Mouse (Mus musculus) gastrocnemius, postnatal 14 days (tissue): ENCODE data around the gene Gas2l2. TPM values are rescaled to one million over a fixed set of nuclear protein-coding genes. Genes with fewer than 3 reads are reported as not detected.

Source experiments
- DNase-seq: peaks from one replicate; pipeline ENCODE4 v3.0.0; 2021; ENCODE audit warnings: mixed read lengths
- intact Hi-C: fragments of 180-260 bp; cut with DNase I; formaldehyde crosslinking; loops from one replicate; pipeline ENCODE4 v1.15.1; 2025; ENCODE audit warnings: low total_unique reads
- long read RNA-seq, 2 experiments: library from polyadenylated mRNA; stranded (forward); transcript quantifications; one replicate each; pipeline ENCODE4 v2.0.0; 2021
- total RNA-seq, 2 experiments: library from RNA; stranded (reverse); gene quantifications; 2 replicates each; pipeline ENCODE4 v1.2.3; 2021

The Gas2l2 gene
- total RNA-seq = not detected
- long read RNA-seq, experiment 1 = 0 reads
- long read RNA-seq, experiment 2 = 0 reads

- no peak for DNase-seq
- intact Hi-C loops = loop anchor here (10.0 kb wide), 1 partner anchor 105 kb away; no protein-coding TSS in a partner anchor
These were observed at the start of gene Gas2l2 for GRCm38 (mm10) chr11:83429355-83429754. Gene Gas2l2 (minus strand): TSS chr11:83429455.

- intact Hi-C loops = no loop called here
- DNase-seq = peak; percentile 14
These were observed 44.2 kb upstream of the Gas2l2 start for GRCm38 (mm10) chr11:83473235-83474016.

DNA sequence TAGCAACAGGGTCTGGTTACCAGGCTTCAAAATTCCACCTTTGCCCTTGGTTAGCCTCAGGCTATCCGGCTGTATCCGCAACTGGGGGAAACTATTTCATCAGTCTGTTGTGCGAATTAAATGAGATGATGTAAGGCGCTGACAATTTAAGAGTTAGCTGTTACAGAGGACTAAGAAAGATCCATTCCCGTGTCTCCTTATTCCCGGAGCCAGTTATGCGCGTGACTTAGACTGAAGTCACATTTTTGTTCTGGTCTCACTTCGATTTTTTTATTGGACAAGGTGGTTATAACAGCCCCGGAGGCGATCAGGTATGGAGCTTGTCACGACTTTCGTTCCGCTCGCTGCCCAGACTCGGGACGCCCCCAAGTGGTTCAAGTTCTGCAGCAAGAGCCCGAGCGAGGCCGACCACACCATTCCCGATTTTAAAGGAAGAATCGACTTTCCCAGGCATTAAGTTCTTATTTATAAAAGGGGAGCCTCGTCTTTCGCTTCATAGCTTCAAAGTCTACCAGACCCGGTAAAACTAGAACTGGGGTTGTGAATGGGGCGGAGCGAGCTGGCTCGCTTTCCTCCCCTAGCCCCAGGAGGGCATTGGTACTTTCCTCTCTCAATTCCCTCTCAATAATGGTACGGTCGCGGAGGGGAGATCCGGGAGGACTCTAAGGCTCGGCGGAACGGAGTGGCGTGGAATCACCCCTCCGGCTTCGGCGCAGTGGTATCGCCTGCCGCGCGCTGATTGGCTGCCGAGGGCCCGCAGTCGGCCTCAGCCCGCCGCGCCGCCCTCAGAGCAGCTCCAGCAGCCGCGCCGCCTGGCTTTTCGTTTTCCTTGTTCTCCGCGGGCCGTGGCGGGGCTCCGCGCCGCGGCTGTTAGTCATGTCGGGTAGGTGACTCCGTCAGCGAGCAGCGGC lies 43.3 kb upstream of the Gas2l2 start, which contains the start of gene Taf15:
Taf15 (plus strand) TSS at position 763 of the 911 bp plus-strand sequence.
- DNase-seq = peak; percentile 98
- intact Hi-C loops = no loop called here

DNA sequence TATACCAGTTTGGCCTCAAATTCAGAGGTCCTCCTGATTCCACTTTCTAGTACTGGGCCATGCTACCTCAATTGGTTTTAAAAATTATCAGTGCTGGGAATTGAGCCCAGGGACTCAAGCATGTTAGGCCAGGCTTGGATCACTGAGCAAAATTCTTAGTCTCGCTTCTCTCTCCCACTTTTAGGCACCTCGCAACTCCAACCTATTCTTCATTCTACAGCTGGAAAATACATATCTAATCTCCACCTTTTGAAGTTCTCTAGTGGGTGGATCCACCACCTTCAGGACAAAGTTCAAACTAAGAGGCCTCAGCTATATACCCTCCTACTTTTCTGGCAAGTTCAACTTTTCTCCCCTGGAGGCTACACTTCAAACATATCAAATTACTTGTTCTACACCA lies 42.5 kb upstream of the Gas2l2 start:
- no peak for DNase-seq
- intact Hi-C loops = no loop called here

GRCm38 (mm10) chr11:83468765-83469164 lies 39.5 kb upstream of the Gas2l2 start:
- intact Hi-C loops = loop anchor here (2.0 kb wide), 1 partner anchor 26 kb away; no protein-coding TSS in a partner anchor
- no peak for DNase-seq

DNA sequence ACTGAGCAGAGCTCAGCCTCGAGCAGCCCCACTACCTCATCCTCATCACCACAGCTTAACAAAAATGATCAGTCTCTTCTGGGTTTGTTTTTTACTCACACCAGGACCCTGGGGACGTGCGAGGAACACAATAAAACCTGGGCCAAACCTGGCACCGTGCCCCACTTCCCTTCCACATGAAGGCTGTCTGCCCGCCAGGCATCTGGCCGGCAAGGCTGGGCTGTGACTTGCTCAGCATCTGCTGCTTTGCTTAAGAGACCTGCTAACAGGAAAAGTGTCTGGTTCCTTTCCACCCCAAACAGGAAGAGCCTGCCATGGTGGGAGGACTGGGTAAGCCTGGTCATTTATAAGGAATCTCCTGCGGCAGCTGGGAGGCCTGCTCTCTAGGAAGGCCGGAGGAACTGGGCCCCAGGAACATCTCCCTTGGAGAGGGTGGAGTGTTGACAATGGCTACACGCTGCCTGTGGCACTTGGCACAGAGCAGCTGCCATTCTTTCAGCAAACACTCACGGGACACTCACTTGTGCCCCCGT lies 37.9 kb upstream of the Gas2l2 start:
- peak; percentile 82 for DNase-seq
- intact Hi-C loops = no loop called here

GRCm38 (mm10) chr11:83465976-83466375 lies 36.7 kb upstream of the Gas2l2 start:
- DNase-seq = peak; percentile 37
- intact Hi-C loops = no loop called here

GRCm38 (mm10) chr11:83462711-83463244 lies 33.5 kb upstream of the Gas2l2 start, which contains the start of gene Mmp28:
Gene Mmp28 (minus strand): TSS chr11:83463071.
- DNase-seq = peak; percentile 70
- intact Hi-C loops = no loop called here

- intact Hi-C loops = no loop called here
- no peak for DNase-seq
These were observed 32.3 kb upstream of the Gas2l2 start for GRCm38 (mm10) chr11:83461462-83462027.

DNA sequence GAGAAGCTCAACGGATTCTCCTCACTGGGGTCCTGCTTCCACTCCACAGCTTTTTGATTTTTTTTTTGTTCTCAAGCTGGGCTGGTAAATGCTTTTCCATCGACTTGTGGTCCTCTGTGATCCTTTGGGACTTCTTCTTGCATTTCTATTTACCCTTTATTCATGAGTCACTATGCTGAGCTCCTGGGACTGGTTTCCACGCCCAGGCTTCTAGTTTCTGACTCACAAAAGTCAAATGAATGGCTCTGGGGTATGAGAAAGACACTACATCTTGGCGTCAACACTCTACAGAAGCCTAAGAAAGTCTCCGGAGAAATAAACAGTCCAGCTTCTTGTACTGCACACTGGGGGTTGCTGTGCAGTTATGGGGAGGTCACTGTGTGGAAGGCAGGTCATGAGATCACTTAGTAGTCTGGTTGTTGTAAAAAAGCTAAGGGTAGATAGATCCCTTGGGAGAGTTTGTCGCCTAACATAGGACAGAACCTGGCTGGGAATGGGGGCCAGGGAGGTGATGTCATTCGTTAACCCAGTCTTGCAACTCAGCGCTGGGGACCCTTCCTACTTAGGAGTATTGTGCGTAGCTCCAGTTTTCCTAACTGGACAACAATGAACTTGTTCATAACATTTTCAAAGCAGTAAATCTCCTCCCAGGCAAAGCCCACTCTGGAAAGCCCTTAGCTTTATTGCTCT lies 28.8 kb upstream of the Gas2l2 start:
- intact Hi-C loops = no loop called here
- no peak for DNase-seq

DNA sequence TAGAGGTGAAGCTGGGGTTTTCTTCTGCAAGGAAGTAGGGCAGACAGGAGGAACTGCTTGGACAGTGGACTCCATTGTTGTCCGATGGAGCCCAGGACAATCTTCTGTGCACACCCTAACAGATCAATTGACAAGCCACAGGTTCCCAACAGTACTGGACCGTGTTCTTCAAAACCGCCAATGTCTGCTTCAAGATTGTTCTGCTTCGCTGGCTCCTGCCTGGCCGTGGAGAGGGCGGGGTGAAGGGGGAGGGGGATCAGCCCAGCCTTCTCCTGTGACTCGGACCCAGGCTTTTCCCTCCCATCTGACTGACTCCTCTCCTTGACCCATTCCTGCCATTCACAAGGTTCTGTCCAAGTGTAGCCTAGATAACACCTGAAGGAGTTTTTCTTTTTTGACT lies 28.0 kb upstream of the Gas2l2 start:
- intact Hi-C loops = no loop called here

GRCm38 (mm10) chr11:83455608-83456007 lies 26.4 kb upstream of the Gas2l2 start:
- intact Hi-C loops = no loop called here
- no peak for DNase-seq

More for the DNA sequence above, 28.0 kb upstream of the Gas2l2 start:
- no peak for DNase-seq

DNA sequence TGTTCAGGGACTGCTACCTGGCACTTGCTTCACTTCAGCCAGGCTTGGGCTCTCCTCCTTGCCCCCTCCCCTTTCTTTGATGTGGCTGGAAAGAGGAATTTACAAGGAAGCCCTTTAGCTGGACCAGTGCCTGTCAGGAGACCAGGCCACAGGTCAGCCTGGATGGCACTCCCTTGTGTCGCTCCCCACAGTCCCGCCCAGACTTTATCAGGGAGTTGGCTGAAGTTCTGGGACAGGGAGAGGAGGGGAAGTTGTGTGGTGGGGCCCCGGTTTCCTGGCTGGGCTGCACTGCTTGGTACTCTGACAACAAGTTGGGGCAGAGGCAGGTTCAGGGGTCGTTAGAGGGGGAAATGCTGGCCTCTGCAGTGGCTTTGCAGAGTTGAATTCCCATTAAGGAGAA lies 25.3 kb upstream of the Gas2l2 start:
- DNase-seq = no peak
- intact Hi-C loops = no loop called here

DNA sequence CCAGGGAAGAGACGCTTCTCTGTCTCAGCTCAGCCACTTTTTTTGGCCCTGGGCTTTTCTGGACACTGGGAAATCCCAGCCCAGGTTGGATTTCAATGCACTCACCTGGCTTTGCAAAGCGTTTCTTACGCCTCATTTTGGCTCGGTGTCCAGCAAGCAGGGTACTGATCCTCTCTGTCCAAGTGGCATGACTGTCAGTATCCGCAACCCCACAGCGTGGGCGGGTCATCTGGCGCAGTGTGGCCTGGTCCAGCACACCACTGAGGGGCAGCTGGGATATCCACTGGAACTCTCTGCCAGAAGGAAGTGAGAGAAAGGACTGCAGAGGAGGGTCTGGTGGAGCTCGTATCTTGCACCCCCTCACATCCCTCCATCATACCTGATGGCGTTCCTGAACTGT lies 22.0 kb upstream of the Gas2l2 start:
- no peak for DNase-seq
- intact Hi-C loops = no loop called here

- intact Hi-C loops = no loop called here
- no peak for DNase-seq
These were observed 21.3 kb upstream of the Gas2l2 start for GRCm38 (mm10) chr11:83450550-83450949.

- DNase-seq = no peak
- intact Hi-C loops = no loop called here
These were observed 20.0 kb upstream of the Gas2l2 start for GRCm38 (mm10) chr11:83449298-83449697.

- intact Hi-C loops = no loop called here
- DNase-seq = peak; percentile 25
These were observed 19.6 kb upstream of the Gas2l2 start for GRCm38 (mm10) chr11:83448927-83449236.

- intact Hi-C loops = no loop called here
- peak; percentile 44 for DNase-seq
These were observed 19.0 kb upstream of the Gas2l2 start for GRCm38 (mm10) chr11:83448021-83448926.
